ENCODE assay signal across 9 mouse cellular contexts in the genomic region with DNA sequence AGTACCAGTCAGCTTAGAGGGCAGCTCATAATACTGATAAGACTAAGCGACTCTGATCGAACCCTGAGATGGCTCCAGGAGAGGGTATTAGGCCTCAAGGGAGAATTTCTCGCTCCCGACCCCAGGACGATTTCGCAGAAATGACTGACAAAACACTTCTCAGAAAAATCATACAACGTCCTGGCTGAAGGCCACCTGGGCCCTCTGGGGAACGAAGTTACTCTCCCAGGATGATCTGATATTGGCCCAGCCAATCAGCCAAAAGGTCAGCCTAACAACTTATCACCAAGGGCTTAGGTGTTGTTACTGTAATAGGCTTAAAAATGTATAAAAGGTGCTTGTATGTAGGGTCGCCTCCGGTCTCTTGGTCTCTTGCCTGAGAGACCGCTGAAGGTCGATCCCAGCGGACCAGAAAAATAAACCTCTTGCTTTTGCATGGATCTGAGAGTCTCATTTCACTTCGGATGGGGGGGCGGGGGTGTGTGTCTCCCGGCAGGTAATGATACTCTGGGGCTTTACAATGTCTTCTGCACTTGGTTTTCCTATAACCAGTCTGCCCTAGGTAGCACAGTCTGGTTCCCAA. TPM values are rescaled to one million over a fixed set of nuclear protein-coding genes. Genes with fewer than 3 reads are reported as not detected.
A peak's percentile ranks its signal among the peaks of the same experiment; 100 is the strongest.
DNase-seq lines count a peak whose midpoint lies in the region; ATAC-seq and TF ChIP-seq lines count a peak whose summit lies in the region.
"Had no signal": no experiment of that assay in that cellular context is flagged by ENCODE, and none has a peak within 500 bp of the region (broad histone marks: within the 10 kb centered on the region; RNA-seq: fewer than 3 reads in every experiment).

No protein-coding gene starts in this region.

- ATAC-seq in lung, embryonic 16.5 days (ENCODE audit: low read depth), result no peak
- no peak for ATAC-seq in embryonic facial prominence, embryonic 13.5 days (ENCODE audit: insufficient number of reproducible peaks, insufficient read depth, low FRiP score, low TSS enrichment, low read depth)
- ATAC-seq in granulocyte monocyte progenitor cell, adult 5-6 weeks (replicated peaks; ENCODE audit: poor library complexity, severe bottlenecking), result no peak

- H3K4me1 ChIP-seq in lung, embryonic 16.5 days (replicated peaks; ENCODE audit: control insufficient read depth, insufficient read depth, low read length), result peaks cover 10% of the 10 kb centered on the region
- peaks cover 12% of the 10 kb centered on the region for H3K4me1 ChIP-seq in embryonic facial prominence, embryonic 13.5 days

- WGBS in lung, embryonic 16.5 days, result 94% methylated on average over 16 of the region's 16 CpGs
- WGBS in embryonic facial prominence, embryonic 13.5 days, result 93% methylated on average over 16 of the region's 16 CpGs

- no peaks in the 10 kb centered on the region for H3K27me3 ChIP-seq in lung, embryonic 16.5 days (ENCODE audit: control insufficient read depth, insufficient read depth, low read depth, low read length)
- no peaks in the 10 kb centered on the region for H3K27me3 ChIP-seq in embryonic facial prominence, embryonic 13.5 days
- H3K27me3 ChIP-seq in myocyte (ENCODE audit: control insufficient read depth, insufficient read depth, insufficient read length), result no peaks in the 10 kb centered on the region

- no peaks in the 10 kb centered on the region for H3K36me3 ChIP-seq in lung, embryonic 16.5 days (ENCODE audit: control insufficient read depth, insufficient read depth, low read length)
- peaks cover under 1% of the 10 kb centered on the region; the same call in 1 of the 2 replicates for H3K36me3 ChIP-seq in embryonic facial prominence, embryonic 13.5 days
- H3K36me3 ChIP-seq in myocyte (ENCODE audit: control insufficient read depth, insufficient read depth), result peaks cover 9% of the 10 kb centered on the region

- peaks cover 39% of the 10 kb centered on the region for H3K79me2 ChIP-seq in myocyte (ENCODE audit: control insufficient read depth, insufficient read depth)

- TF ChIP-seq POLR2A in myocyte (IDR thresholded peaks at IDR 0.05; ENCODE audit: insufficient read length, low read depth), result no peak

- H3K4me2 ChIP-seq in lung, embryonic 16.5 days (ENCODE audit: low read depth, low read length), result peak overlapping the region; percentile 69; the same call in 1 of the 2 replicates
- H3K4me2 ChIP-seq in embryonic facial prominence, embryonic 13.5 days, result peak overlapping the region; percentile 64; the same call in 1 of the 2 replicates
- peak overlapping the region; percentile 75 for H3K4me2 ChIP-seq in myocyte (ENCODE audit: low read depth)

- no peak overlapping the region for H3K4me3 ChIP-seq in lung, embryonic 16.5 days (ENCODE audit: low read length)
- H3K4me3 ChIP-seq in embryonic facial prominence, embryonic 13.5 days, result no peak overlapping the region
- H3K4me3 ChIP-seq in myocyte, result peak overlapping the region; percentile 55

- intact Hi-C loops in gastrocnemius, postnatal 36 days (cut with DNase I), result loop anchor here (5.0 kb wide), 3 partner anchors 47 to 188 kb away; no protein-coding TSS in a partner anchor

- H3K9ac ChIP-seq in lung, embryonic 16.5 days (ENCODE audit: low read length), result peak overlapping the region; percentile 67; the same call in 1 of the 2 replicates
- no peak overlapping the region for H3K9ac ChIP-seq in embryonic facial prominence, embryonic 13.5 days

- no peak overlapping the region for H3K27ac ChIP-seq in lung, embryonic 16.5 days (ENCODE audit: low read length)
- no peak overlapping the region for H3K27ac ChIP-seq in embryonic facial prominence, embryonic 13.5 days

- peak; percentile 8 for DNase-seq in gastrocnemius, postnatal 10 days
- no peak for DNase-seq in gastrocnemius, postnatal 36 days
- no peak for DNase-seq in lung, postnatal 36 days
- DNase-seq in urinary bladder, adult 18-20 months (ENCODE audit: low spot score in 2 of 2), result no peak

- no peak overlapping the region for H3ac ChIP-seq in myocyte (ENCODE audit: control insufficient read depth, insufficient read length)

- no peaks in the 10 kb centered on the region for H3K9me3 ChIP-seq in lung, embryonic 16.5 days (ENCODE audit: control insufficient read depth, low read length)
- H3K9me3 ChIP-seq in embryonic facial prominence, embryonic 13.5 days, result no peaks in the 10 kb centered on the region

TF ChIP-seq in myocyte, 11 proteins besides CTCF, POLR2A, EP300 and RAD21:
- TF ChIP-seq USF1 (IDR thresholded peaks at IDR 0.05; ENCODE audit: low read depth) (no peak), MAX (IDR thresholded peaks at IDR 0.05; ENCODE audit: low read depth) (no peak), MYOD1 (IDR thresholded peaks at IDR 0.05; ENCODE audit: control insufficient read depth in 1 of 3, insufficient read length in 2 of 3, low read depth in 2 of 3) (no peak), REST (IDR thresholded peaks at IDR 0.05; ENCODE audit: insufficient read depth, insufficient read length) (no peak), TCF12 (IDR thresholded peaks at IDR 0.05; ENCODE audit: insufficient read depth, poor library complexity, severe bottlenecking) (no peak), POLR2AphosphoS2 (IDR thresholded peaks at IDR 0.05; ENCODE audit: insufficient read length, low read depth) (no peak), MYOG (IDR thresholded peaks at IDR 0.05; ENCODE audit: control insufficient read depth in 1 of 3, insufficient read depth in 1 of 3, insufficient read length in 2 of 3, low read depth in 2 of 3) (no peak), SRF (IDR thresholded peaks at IDR 0.05; ENCODE audit: control insufficient read depth, insufficient read length, low read depth) (no peak)

RNA-seq across cellular contexts. Expression of a gene that starts 0.9 kb away (rescaled TPM):
- 10 to 100 TPM; 10.2 to 12.5 TPM for total RNA-seq in gastrocnemius, postnatal 10 days (2021)
- total RNA-seq in gastrocnemius, postnatal 36 days (2021), result 10 to 100 TPM in 1 of 2 experiments, 1 to 10 TPM in 1; 9.6 to 10.2 TPM
- polyA plus RNA-seq in lung, embryonic 16.5 days (2015; fragmentation: Nextera tagmentation; extraction: Ambion mirVana), result 25.9 and 34.5 TPM in 2 replicates
- polyA plus RNA-seq in embryonic facial prominence, embryonic 13.5 days (2015; fragmentation: Nextera tagmentation; extraction: Ambion mirVana), result 34.9 and 36.0 TPM in 2 replicates
- 23.2 TPM for polyA plus RNA-seq in myocyte (2012; fragmentation: generic; extraction: Trizol)
- total RNA-seq in granulocyte monocyte progenitor cell, adult 5-6 weeks (2014; fragmentation: Nextera tagmentation), result 5.3 and 10.1 TPM in 2 replicates
- total RNA-seq in granulocyte monocyte progenitor cell, adult 5-6 weeks (2017), result 6.1 and 8.7 TPM in 2 replicates

RNA-seq across cellular contexts. Expression of a gene that starts 49.8 kb away (rescaled TPM):
- total RNA-seq in gastrocnemius, postnatal 10 days (2021), result 10 to 100 TPM in 1 of 2 experiments, 1 to 10 TPM in 1; 7.5 to 13.5 TPM
- 10 to 100 TPM in 1 of 2 experiments, 1 to 10 TPM in 1; 9.6 to 14.6 TPM for total RNA-seq in gastrocnemius, postnatal 36 days (2021)
- 17.3 and 18.5 TPM in 2 replicates for polyA plus RNA-seq in lung, embryonic 16.5 days (2015; fragmentation: Nextera tagmentation; extraction: Ambion mirVana)
- 13.7 and 21.2 TPM in 2 replicates for polyA plus RNA-seq in embryonic facial prominence, embryonic 13.5 days (2015; fragmentation: Nextera tagmentation; extraction: Ambion mirVana)
- polyA plus RNA-seq in myocyte (2012; fragmentation: generic; extraction: Trizol), result 7.2 TPM
- 7.8 and 23.3 TPM in 2 replicates for total RNA-seq in granulocyte monocyte progenitor cell, adult 5-6 weeks (2014; fragmentation: Nextera tagmentation)
- total RNA-seq in granulocyte monocyte progenitor cell, adult 5-6 weeks (2017), result 6.1 and 10.3 TPM in 2 replicates

RNA-seq across cellular contexts. Expression of a gene that starts 59.5 kb away (rescaled TPM):
- not detected for total RNA-seq in gastrocnemius, postnatal 10 days (2021)
- not detected for total RNA-seq in gastrocnemius, postnatal 36 days (2021)
- not detected in 2 replicates for polyA plus RNA-seq in lung, embryonic 16.5 days (2015; fragmentation: Nextera tagmentation; extraction: Ambion mirVana)
- not detected in 2 replicates for polyA plus RNA-seq in embryonic facial prominence, embryonic 13.5 days (2015; fragmentation: Nextera tagmentation; extraction: Ambion mirVana)
- polyA plus RNA-seq in myocyte (2012; fragmentation: generic; extraction: Trizol), result not detected
- total RNA-seq in granulocyte monocyte progenitor cell, adult 5-6 weeks (2014; fragmentation: Nextera tagmentation), result not detected in 2 replicates
- not detected in 2 replicates for total RNA-seq in granulocyte monocyte progenitor cell, adult 5-6 weeks (2017)
- total RNA-seq: ES-E14 had no signal
